Mouse (Mus musculus) lung, postnatal 0 days (tissue): ENCODE measurements around the gene Atf6.

Experiments
- CTCF ChIP-seq: IDR thresholded peaks from 2 replicates; pipeline ENCODE4 v1.5.1; 2016; ENCODE audit warnings: antibody characterized with exemption, mild to moderate bottlenecking
- EP300 ChIP-seq: IDR thresholded peaks from 2 replicates; pipeline ENCODE4 v1.6.1; 2016; ENCODE audit warnings: antibody characterized with exemption, mild to moderate bottlenecking, control low read depth

- TF ChIP-seq CTCF (no peak), EP300 (no peak)
Measured at GRCm38 (mm10) chr1:170689773-170690172, 177.8 kb downstream of the Atf6 start.
